Comparison of ENCODE assay signal across 10 mouse cellular contexts in the genomic region with DNA sequence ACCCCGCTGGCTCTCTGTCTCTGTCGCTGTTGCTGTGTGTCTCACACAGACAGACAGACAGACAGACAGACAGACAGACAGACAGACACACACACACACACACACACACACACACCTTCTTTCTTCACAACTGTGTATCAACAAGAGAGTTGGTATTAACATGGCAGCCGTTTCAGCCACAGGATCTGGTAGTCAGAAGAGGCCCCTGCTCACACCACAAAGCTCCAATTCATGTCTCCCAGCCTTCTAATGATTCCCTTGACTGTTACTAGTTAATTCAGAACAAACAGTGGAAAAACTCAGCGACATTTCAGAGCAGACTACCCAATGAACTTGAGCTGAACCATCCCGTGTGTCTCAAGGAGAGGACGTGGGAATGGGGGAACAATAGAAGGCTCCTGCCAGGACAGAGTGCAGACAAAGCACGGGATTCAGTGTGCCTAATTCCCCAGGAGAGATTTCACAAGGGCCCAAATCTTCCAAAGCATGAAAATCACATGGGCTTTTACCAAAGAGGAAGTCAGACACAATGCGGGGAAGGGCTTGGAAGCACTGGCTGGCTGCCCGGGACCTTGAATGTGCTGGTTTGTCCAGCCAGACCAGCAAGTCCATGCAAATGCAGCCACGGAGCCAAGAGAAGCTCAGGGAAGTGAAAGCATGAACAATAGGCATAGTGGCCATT. TPM values are rescaled to one million over a fixed set of nuclear protein-coding genes. Genes with fewer than 3 reads are reported as not detected.
DNase-seq lines count a peak whose midpoint lies in the region; ATAC-seq and TF ChIP-seq lines count a peak whose summit lies in the region.
"Had no signal": no experiment of that assay in that cellular context is flagged by ENCODE, and none has a peak within 500 bp of the region (broad histone marks: within the 10 kb centered on the region; RNA-seq: fewer than 3 reads in every experiment).

No protein-coding gene starts in this region.

- no peaks in the 10 kb centered on the region for H3K4me1 ChIP-seq in cerebellum, adult 2 months (ENCODE audit: control insufficient read depth, insufficient read depth, low read length)
- H3K4me1 ChIP-seq in forebrain, embryonic 15.5 days = peaks cover 12% of the 10 kb centered on the region; the same call in 1 of the 2 replicates
- peaks cover 15% of the 10 kb centered on the region for H3K4me1 ChIP-seq in heart, embryonic 16.5 days (ENCODE audit: control insufficient read depth, insufficient read depth, low read length)
- peaks cover 25% of the 10 kb centered on the region for H3K4me1 ChIP-seq in limb, embryonic 15.5 days
- H3K4me1 ChIP-seq in neural tube, embryonic 13.5 days (replicated peaks) = peaks cover 12% of the 10 kb centered on the region
- H3K4me1 ChIP-seq: liver, embryonic 15.5 days had no signal

- no peaks in the 10 kb centered on the region for H3K36me3 ChIP-seq in forebrain, embryonic 15.5 days
- H3K36me3 ChIP-seq in heart, embryonic 16.5 days (ENCODE audit: control insufficient read depth, insufficient read depth) = no peaks in the 10 kb centered on the region
- no peaks in the 10 kb centered on the region for H3K36me3 ChIP-seq in limb, embryonic 15.5 days
- no peaks in the 10 kb centered on the region for H3K36me3 ChIP-seq in neural tube, embryonic 13.5 days
- H3K36me3 ChIP-seq: liver, embryonic 15.5 days had no signal

- no peaks in the 10 kb centered on the region for H3K9me3 ChIP-seq in forebrain, embryonic 15.5 days
- H3K9me3 ChIP-seq in heart, embryonic 16.5 days (replicated peaks; ENCODE audit: control insufficient read depth, low read length) = 0 out of 2 replicates have a peak, but pooled peaks cover 1% of the 10 kb centered on the region
- H3K9me3 ChIP-seq in limb, embryonic 15.5 days = no peaks in the 10 kb centered on the region
- no peaks in the 10 kb centered on the region for H3K9me3 ChIP-seq in neural tube, embryonic 13.5 days
- H3K9me3 ChIP-seq: liver, embryonic 15.5 days had no signal

- H3K4me2 ChIP-seq in forebrain, embryonic 15.5 days (replicated peaks) = peak overlapping the region; percentile 16
- H3K4me2 ChIP-seq in heart, embryonic 16.5 days (ENCODE audit: low read depth, low read length) = peak overlapping the region; percentile 11
- H3K4me2 ChIP-seq in limb, embryonic 15.5 days = no peak overlapping the region
- H3K4me2 ChIP-seq in neural tube, embryonic 13.5 days = peak overlapping the region; percentile 25; the same call in 1 of the 2 replicates
- H3K4me2 ChIP-seq: liver, embryonic 15.5 days had no signal

- no peak overlapping the region for H3K4me3 ChIP-seq in cerebellum, adult 2 months (replicated peaks; ENCODE audit: insufficient read depth, low read depth, low read length)
- no peak overlapping the region for H3K4me3 ChIP-seq in forebrain, embryonic 15.5 days
- H3K4me3 ChIP-seq in heart, embryonic 16.5 days (ENCODE audit: low read length) = no peak overlapping the region
- H3K4me3 ChIP-seq in limb, embryonic 15.5 days = no peak overlapping the region
- no peak overlapping the region for H3K4me3 ChIP-seq in neural tube, embryonic 13.5 days
- H3K4me3 ChIP-seq: liver, embryonic 15.5 days had no signal

- no peak overlapping the region for H3K27ac ChIP-seq in cerebellum, adult 2 months (ENCODE audit: insufficient read depth, low read length)
- H3K27ac ChIP-seq in forebrain, embryonic 15.5 days (replicated peaks) = peak overlapping the region; percentile 67
- H3K27ac ChIP-seq in heart, embryonic 16.5 days (ENCODE audit: low read length) = peak overlapping the region; percentile 90
- H3K27ac ChIP-seq in limb, embryonic 15.5 days = peak overlapping the region; percentile 72
- H3K27ac ChIP-seq in neural tube, embryonic 13.5 days (replicated peaks) = peak overlapping the region; percentile 83
- H3K27ac ChIP-seq: liver, embryonic 15.5 days had no signal

- peak; percentile 47 for DNase-seq in 3T3-L1 (ENCODE audit: low read depth, low spot score)
- peak; percentile 26 to 33 for DNase-seq in cerebellum, adult 2 months
- DNase-seq in kidney, postnatal 10 days = peak; percentile 94
- peak; percentile 65 for DNase-seq in urinary bladder, postnatal 25 days (ENCODE audit: low spot score)

- no peaks in the 10 kb centered on the region for H3K27me3 ChIP-seq in cerebellum, adult 2 months (ENCODE audit: control insufficient read depth, insufficient read depth, low read length)
- no peaks in the 10 kb centered on the region for H3K27me3 ChIP-seq in forebrain, embryonic 15.5 days
- no peaks in the 10 kb centered on the region for H3K27me3 ChIP-seq in heart, embryonic 16.5 days (ENCODE audit: control insufficient read depth, insufficient read depth, low read length)
- no peaks in the 10 kb centered on the region for H3K27me3 ChIP-seq in limb, embryonic 15.5 days
- no peaks in the 10 kb centered on the region for H3K27me3 ChIP-seq in neural tube, embryonic 13.5 days
- H3K27me3 ChIP-seq: CH12.LX; liver, embryonic 15.5 days had no signal

- no peak for TF ChIP-seq POLR2A in cerebellum, adult 2 months (IDR thresholded peaks at IDR 0.05; ENCODE audit: borderline replicate concordance, insufficient read depth, low read length)

- peak; percentile 82 for ATAC-seq in forebrain, embryonic 15.5 days (replicated peaks)
- ATAC-seq in heart, embryonic 16.5 days (replicated peaks; ENCODE audit: extremely low read depth, insufficient read depth, low FRiP score) = peak; percentile 86
- ATAC-seq in limb, embryonic 15.5 days (ENCODE audit: insufficient number of reproducible peaks, low FRiP score, low TSS enrichment, low read depth) = peak; percentile 66; the same call in 1 of the 2 replicates
- peak; percentile 86 for ATAC-seq in neural tube, embryonic 13.5 days (ENCODE audit: low read depth)

- no peak for TF ChIP-seq CTCF in cerebellum, adult 2 months (IDR thresholded peaks at IDR 0.05; ENCODE audit: borderline replicate concordance, insufficient read depth, low read depth, low read length)

- 18% methylated on average over 10 of the region's 10 CpGs for WGBS in cerebellum, adult 2 months
- WGBS in forebrain, embryonic 15.5 days = 10% methylated on average over 10 of the region's 10 CpGs
- WGBS in heart, embryonic 16.5 days = 34% methylated on average over 10 of the region's 10 CpGs
- 36% methylated on average over 10 of the region's 10 CpGs for WGBS in limb, embryonic 15.5 days
- 19% methylated on average over 10 of the region's 10 CpGs for WGBS in neural tube, embryonic 13.5 days

- no peak overlapping the region for H3K9ac ChIP-seq in forebrain, embryonic 15.5 days (replicated peaks)
- H3K9ac ChIP-seq in heart, embryonic 16.5 days (ENCODE audit: low read length) = peak overlapping the region; percentile 7; the same call in 1 of the 2 replicates
- H3K9ac ChIP-seq in limb, embryonic 15.5 days = no peak overlapping the region
- H3K9ac ChIP-seq in neural tube, embryonic 13.5 days = no peak overlapping the region
- H3K9ac ChIP-seq: liver, embryonic 15.5 days had no signal

RNA-seq across cellular contexts. Expression of a gene that starts 10.2 kb away (rescaled TPM):
- 3.8 and 4.2 TPM in 2 replicates for polyA plus RNA-seq in cerebellum, adult 2 months (2012; rRNA removed)
- polyA plus RNA-seq in forebrain, embryonic 15.5 days (2015; fragmentation: Nextera tagmentation; extraction: Ambion mirVana) = 4.2 and 5.2 TPM in 2 replicates
- polyA plus RNA-seq in heart, embryonic 16.5 days (2015; fragmentation: Nextera tagmentation; extraction: Ambion mirVana) = 148 and 158 TPM in 2 replicates
- 83.4 and 124 TPM in 2 replicates for polyA plus RNA-seq in limb, embryonic 15.5 days (2015; fragmentation: Nextera tagmentation; extraction: Ambion mirVana)
- polyA plus RNA-seq in neural tube, embryonic 13.5 days (2015; fragmentation: Nextera tagmentation; extraction: Ambion mirVana) = 15.1 and 18.5 TPM in 2 replicates

RNA-seq across cellular contexts. Expression of a gene that starts 59.3 kb away (rescaled TPM):
- polyA plus RNA-seq in cerebellum, adult 2 months (2012; rRNA removed) = not detected in 2 replicates
- polyA plus RNA-seq in forebrain, embryonic 15.5 days (2015; fragmentation: Nextera tagmentation; extraction: Ambion mirVana) = 0.38 TPM in 1 of 2 replicates, not detected in the other
- polyA plus RNA-seq in heart, embryonic 16.5 days (2015; fragmentation: Nextera tagmentation; extraction: Ambion mirVana) = 0.16 TPM in 1 of 2 replicates, not detected in the other
- polyA plus RNA-seq in limb, embryonic 15.5 days (2015; fragmentation: Nextera tagmentation; extraction: Ambion mirVana) = 0.05 TPM in 1 of 2 replicates, not detected in the other
- polyA plus RNA-seq in neural tube, embryonic 13.5 days (2015; fragmentation: Nextera tagmentation; extraction: Ambion mirVana) = 0.11 TPM in 1 of 2 replicates, not detected in the other
- polyA plus RNA-seq: liver, embryonic 15.5 days had no signal

Comparison
In these comparisons a context has a peak if more than half of its experiments do, and no peak if none do; other contexts are left out.
1. DNase-seq: peak in every context shown above with its lines; median percentile 94 in kidney, postnatal 10 days; 65 in urinary bladder, postnatal 25 days; 47 in 3T3-L1; 30 in cerebellum, adult 2 months.